Mouse (Mus musculus): ENCODE data around the gene Smyd5.

GRCm38 (mm10) chr6:85452411-85452665 is 20.5 kb downstream of the Smyd5 start:
- TF ChIP-seq POLR2A (IDR thresholded peaks at IDR 0.05; ENCODE audit: insufficient read depth, low read length), result no peak
- TF ChIP-seq CTCF (IDR thresholded peaks at IDR 0.05; ENCODE audit: low read depth, low read length), result no peak
- no peak for TF ChIP-seq EP300 (IDR thresholded peaks at IDR 0.05; ENCODE audit: insufficient read depth, low read depth, low read length)
